Mouse (Mus musculus): ENCODE measurements around the gene Fmnl1. TPM values are rescaled to one million over a fixed set of nuclear protein-coding genes. Genes with fewer than 3 reads are reported as not detected.

The Fmnl1 gene
- polyA plus RNA-seq (2015; fragmentation: Illumina TruSeq; extraction: RNeasy Lipid Tissue Mini Kit (QIAGEN cat#74804); ENCODE audit: insufficient read depth, low read depth, low replicate concordance): 2.7 TPM

DNA sequence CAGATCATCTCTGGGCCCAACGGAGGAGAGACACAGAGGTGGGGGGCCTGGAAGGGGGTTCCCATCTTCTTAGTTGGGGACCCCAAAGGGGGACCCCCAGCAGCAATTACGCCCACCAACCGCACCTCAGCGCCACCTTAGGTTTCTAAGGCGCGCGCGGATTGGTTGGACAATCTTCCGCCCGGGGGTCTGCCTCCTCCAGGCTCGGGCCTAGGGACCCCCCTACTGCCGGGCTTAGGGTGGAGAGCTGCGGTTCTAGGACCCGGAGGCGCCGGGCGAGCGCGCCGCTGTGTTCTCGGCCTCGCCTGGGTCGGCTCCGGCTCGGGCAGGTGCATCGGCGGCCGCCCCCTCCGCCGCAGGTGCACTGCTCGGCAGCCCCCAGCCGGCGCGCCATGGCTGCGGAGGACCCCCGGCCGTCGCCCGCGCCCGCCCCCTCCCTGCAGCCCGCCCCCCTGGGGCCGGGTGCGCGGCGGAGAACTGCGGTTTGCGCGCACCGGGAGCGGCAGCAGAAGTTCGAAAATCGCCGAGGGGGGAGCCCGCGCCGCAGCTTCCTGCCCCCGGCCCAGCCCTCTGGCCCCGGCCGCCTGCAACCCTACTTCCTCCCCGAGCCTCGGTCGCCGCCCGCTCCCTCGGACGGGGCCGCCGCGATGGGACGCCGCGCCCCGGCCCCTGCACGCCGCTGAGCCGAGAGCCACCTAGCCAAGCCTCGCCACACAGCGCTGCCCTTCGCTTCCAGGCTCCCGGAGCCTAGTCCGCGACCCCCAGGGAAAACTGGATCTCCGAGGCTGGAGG is at the start of gene Fmnl1:
Fmnl1 (plus strand) TSS at position 614 of the 792 bp plus-strand sequence.

DNA sequence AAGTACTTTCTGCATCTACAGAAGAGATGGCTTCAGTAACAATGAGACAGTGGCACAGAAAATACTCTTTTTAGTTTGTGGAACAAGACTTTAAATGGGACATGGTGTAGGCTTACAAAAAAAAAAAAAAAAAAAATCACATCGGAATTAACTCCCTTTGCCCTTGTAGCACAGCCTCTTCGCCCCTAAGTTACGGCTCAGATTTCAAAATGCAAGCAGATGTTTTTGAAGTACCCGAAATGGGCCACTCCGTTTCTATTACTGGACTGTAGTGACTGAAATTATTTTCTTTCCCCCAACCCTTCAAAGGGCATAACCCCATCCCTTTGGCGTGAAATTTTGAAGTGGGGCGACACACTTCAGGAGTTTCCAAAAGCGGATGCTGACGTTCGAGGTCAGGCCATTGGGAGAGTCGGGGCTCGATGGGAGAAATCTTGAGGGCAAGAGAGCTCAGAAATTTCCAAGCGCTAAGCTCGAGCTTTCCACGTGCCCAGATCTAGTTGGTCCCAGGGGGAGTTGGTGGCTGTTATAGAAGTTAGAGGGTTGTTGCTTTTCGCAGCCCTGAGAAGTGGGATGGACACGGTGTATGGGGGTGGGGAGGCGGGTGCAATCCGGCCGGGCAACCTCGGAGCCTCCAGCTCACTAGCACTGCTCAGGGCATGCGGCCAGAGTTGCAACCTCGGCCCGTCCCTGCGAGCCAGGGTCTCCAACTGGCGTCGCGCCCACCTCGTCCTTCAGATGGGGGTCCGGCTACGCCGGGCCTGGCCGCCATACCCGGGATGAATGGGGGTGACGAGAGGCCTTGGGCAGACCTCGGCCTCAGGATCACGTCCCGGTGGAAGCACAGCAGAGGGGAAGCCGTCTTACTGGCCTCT is 39.0 kb upstream of the Fmnl1 start, which contains the start of gene Hexim2:
Hexim2 (plus strand) TSS at position 729 of the 875 bp plus-strand sequence.

DNA sequence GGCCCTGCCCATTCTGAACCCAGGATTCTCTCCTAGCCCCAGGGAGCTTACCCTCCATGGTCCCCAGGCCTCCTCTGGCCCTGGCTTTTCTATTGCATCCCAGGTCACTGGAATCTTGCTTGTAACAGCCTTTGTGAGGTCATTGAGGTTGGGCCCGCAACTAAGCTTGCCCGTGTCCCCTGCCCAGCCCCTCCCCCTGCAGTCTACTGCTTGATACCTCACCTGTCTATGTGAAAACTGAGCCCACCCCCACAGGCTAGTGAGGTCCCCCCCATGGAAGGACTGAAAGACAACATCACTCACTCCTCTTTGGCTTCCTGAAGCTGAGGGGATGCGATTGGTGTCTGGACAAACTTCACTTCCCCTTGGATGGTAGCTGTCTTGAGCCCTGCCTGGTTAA is 37.6 kb downstream of the Fmnl1 start, which contains the start of gene 1700023F06Rik:
1700023F06Rik (minus strand) TSS at position 101 of the 400 bp plus-strand sequence.

DNA sequence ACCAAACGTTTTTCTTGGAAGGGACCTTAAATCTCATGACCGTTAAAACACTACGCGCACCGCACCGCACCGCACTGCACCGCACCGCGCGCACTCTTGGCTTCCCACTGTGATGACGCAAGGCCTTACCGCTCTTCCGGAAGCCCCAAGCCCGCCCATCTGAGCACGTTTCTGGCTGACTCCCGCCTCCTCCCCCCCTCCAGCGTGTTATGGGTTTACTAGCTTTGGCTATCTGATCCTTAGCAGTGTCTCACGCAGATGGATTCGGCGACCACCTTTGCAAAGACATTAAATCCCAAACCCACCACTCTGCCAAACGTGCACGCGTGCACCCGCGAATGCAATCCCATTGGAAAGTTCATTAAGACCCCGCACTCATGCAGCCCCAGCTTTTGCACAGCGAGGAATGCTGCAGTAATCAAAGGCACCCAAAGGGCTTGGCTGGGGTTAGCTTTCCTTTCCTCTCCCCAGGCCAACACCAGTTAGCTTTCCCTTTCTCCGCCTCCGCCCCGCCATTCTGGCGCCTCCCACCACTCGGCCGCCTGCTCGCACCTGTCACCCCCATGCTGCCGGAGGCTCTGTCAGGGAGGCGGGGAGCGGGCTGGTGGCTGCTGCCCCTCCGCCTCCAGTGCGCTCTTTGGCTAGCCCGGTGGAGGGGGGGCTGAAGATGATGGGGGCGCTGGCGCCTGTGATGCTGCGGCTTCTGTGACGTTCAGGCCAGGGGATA is 47.0 kb downstream of the Fmnl1 start, which contains the start of gene Spata32:
Spata32 (minus strand) TSS at position 643 of the 727 bp plus-strand sequence.

Other genes starting within 250 kb of the Fmnl1 start
- not detected for gene Kif18b, start 246.0 kb upstream of the Fmnl1 start, polyA plus RNA-seq (2015; fragmentation: Illumina TruSeq; extraction: RNeasy Lipid Tissue Mini Kit (QIAGEN cat#74804); ENCODE audit: insufficient read depth, low read depth, low replicate concordance)
- not detected for gene C1ql1, start 224.4 kb upstream of the Fmnl1 start, polyA plus RNA-seq (2015; fragmentation: Illumina TruSeq; extraction: RNeasy Lipid Tissue Mini Kit (QIAGEN cat#74804); ENCODE audit: insufficient read depth, low read depth, low replicate concordance)
- 7.1 TPM for gene Nmt1, start 142.9 kb upstream of the Fmnl1 start, polyA plus RNA-seq (2015; fragmentation: Illumina TruSeq; extraction: RNeasy Lipid Tissue Mini Kit (QIAGEN cat#74804); ENCODE audit: insufficient read depth, low read depth, low replicate concordance)
- gene Dcakd, start 142.8 kb upstream of the Fmnl1 start, polyA plus RNA-seq (2015; fragmentation: Illumina TruSeq; extraction: RNeasy Lipid Tissue Mini Kit (QIAGEN cat#74804); ENCODE audit: insufficient read depth, low read depth, low replicate concordance): 9.6 TPM
- 5.5 TPM for gene Plcd3, start 69.4 kb upstream of the Fmnl1 start, polyA plus RNA-seq (2015; fragmentation: Illumina TruSeq; extraction: RNeasy Lipid Tissue Mini Kit (QIAGEN cat#74804); ENCODE audit: insufficient read depth, low read depth, low replicate concordance)
- gene Acbd4, start 69.4 kb upstream of the Fmnl1 start, polyA plus RNA-seq (2015; fragmentation: Illumina TruSeq; extraction: RNeasy Lipid Tissue Mini Kit (QIAGEN cat#74804); ENCODE audit: insufficient read depth, low read depth, low replicate concordance): 23.8 TPM
- gene Hexim1, start 54.9 kb upstream of the Fmnl1 start, polyA plus RNA-seq (2015; fragmentation: Illumina TruSeq; extraction: RNeasy Lipid Tissue Mini Kit (QIAGEN cat#74804); ENCODE audit: insufficient read depth, low read depth, low replicate concordance): 6.8 TPM
- 2.3 TPM for gene Hexim2, start 38.7 kb upstream of the Fmnl1 start, polyA plus RNA-seq (2015; fragmentation: Illumina TruSeq; extraction: RNeasy Lipid Tissue Mini Kit (QIAGEN cat#74804); ENCODE audit: insufficient read depth, low read depth, low replicate concordance)
- 1.8 TPM for gene 1700023F06Rik, start 37.5 kb downstream of the Fmnl1 start, polyA plus RNA-seq (2015; fragmentation: Illumina TruSeq; extraction: RNeasy Lipid Tissue Mini Kit (QIAGEN cat#74804); ENCODE audit: insufficient read depth, low read depth, low replicate concordance)
- not detected for gene Spata32, start 47.3 kb downstream of the Fmnl1 start, polyA plus RNA-seq (2015; fragmentation: Illumina TruSeq; extraction: RNeasy Lipid Tissue Mini Kit (QIAGEN cat#74804); ENCODE audit: insufficient read depth, low read depth, low replicate concordance)
- gene Map3k14, start 96.4 kb downstream of the Fmnl1 start, polyA plus RNA-seq (2015; fragmentation: Illumina TruSeq; extraction: RNeasy Lipid Tissue Mini Kit (QIAGEN cat#74804); ENCODE audit: insufficient read depth, low read depth, low replicate concordance): 1.4 TPM
- 6.7 TPM for gene Arhgap27, start 192.6 kb downstream of the Fmnl1 start, polyA plus RNA-seq (2015; fragmentation: Illumina TruSeq; extraction: RNeasy Lipid Tissue Mini Kit (QIAGEN cat#74804); ENCODE audit: insufficient read depth, low read depth, low replicate concordance)
- 2.8 TPM for gene Plekhm1, start 241.6 kb downstream of the Fmnl1 start, polyA plus RNA-seq (2015; fragmentation: Illumina TruSeq; extraction: RNeasy Lipid Tissue Mini Kit (QIAGEN cat#74804); ENCODE audit: insufficient read depth, low read depth, low replicate concordance)